Mouse (Mus musculus): Measurements from ENCODE around the gene Atp5d.

Atp5d gene

DNA sequence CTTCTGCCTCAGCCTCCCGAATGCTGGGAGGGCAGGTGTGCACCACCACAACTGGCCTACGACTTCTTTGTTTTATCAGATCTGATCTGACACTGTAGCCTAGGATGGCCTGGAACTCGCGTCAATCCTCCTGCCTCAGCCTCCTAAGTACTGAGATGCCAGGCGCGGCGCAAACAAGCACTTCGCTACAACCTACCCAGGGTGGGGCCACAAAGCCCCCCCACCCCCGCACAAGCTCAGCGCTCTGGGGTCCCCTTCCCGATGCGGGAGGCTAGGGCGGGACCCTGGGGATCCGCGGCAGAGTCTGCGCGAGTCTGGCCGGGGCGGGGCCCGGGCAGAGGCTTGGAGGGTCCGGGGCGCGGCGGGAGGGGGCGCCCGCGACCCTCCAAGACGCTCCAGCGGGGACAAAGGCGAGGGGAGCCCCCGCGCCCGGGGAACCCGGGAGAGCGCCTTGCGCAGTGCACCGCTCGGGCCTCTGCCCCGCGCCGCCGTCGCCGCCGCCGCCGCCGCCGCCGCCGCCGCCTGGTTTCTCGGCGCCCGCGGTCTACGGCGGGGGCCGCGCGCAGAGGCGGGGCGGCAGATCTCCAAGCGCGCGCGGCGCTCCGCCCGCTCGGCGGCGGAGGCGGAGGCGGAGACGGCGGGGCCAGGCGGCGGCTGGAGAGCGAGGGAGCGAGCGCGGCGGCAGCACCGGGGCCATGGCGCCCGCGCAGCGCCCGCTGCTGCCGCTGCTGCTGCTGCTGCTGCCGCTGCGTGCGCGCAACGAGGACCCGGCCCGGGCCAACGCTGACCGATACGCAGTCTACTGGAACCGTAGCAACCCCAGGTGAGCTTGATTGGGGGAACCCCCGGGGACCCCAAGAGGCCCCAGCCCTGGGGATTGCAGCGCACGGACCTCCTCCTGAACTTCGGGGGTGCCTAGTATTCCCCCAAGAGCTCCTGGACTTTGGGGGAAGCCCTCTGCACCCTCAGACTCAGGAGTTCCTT, 40.9 kb downstream of the Atp5d start, which contains the start of gene Efna2:
TSS of gene Efna2 (plus strand) at position 415 of the 984 bp plus-strand sequence.
- DNase-seq (ENCODE audit: low read depth, low spot score) = no peak

DNA sequence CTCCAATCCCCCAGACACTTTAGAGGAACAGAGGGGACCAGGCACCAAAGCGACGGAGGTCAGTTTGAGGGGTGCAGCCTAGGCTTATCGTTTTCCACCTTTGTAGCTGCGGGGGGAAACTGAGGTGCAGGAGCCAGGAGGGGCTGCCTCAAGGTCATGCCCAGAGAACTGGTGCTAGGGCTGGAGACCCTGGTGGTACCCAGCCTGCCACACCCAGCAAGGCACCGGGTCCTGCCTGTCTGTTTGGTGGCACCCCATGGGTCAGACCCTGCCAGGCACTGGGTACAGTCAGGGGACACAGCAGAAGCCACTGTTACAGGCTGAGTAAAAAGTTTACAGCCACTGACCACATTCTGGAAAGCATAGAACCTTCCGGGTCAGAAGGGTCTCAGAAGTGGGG, 41.9 kb downstream of the Atp5d start:
- no peak for DNase-seq (ENCODE audit: low read depth, low spot score)

DNA sequence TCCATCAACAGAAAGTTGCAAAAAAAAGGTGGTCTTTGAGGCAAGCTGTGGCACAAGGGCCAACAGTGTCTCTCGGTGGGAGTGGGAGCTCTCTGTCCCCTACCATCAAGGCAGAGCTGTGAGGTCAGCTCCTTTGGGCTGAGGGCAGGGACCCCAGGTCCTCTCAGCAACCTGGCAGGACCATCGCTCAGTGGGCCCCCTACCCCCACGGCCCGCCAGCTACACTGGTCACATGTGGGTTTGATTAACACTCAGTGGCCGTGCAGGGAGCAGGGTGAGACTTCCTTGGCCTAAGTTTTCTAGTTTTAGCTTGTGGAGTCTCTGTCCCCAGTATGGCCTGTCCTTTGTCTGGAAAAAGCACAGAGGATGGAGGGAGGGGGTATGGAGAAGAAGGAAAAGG, 42.4 kb downstream of the Atp5d start:
- DNase-seq (ENCODE audit: low read depth, low spot score) = no peak

DNA sequence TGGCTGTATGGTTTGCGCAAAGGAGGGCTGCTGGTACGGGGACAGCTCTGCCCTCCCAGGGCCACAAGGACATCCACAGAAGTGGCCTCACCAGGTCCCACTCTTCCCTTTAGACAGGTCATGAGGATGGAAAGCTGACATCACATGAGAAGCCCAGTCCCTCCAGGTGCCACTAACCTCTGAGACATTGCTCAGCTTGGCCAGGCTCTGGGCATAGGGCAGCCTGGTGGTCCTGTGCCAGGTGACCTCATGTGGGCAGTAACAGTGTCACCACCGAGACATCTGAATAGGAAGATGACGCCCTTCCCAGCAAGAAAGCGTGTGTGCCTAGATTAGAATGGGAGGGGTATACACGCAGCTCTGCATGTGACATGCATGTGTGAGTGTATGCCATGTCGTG, 44.1 kb downstream of the Atp5d start:
- DNase-seq (ENCODE audit: low read depth, low spot score) = no peak

DNA sequence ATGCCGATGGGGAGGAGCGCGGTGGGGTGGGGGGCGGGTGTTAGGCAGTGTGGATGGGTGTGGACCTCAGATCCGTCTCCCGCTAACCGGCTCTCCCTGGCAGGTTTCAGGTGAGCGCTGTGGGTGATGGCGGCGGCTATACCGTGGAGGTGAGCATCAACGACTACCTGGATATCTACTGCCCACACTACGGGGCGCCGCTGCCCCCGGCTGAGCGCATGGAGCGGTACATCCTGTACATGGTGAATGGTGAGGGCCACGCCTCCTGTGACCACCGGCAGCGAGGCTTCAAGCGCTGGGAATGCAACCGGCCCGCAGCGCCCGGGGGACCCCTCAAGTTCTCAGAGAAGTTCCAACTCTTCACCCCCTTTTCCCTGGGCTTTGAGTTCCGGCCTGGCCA, 48.2 kb downstream of the Atp5d start:
- no peak for DNase-seq (ENCODE audit: low read depth, low spot score)

DNA sequence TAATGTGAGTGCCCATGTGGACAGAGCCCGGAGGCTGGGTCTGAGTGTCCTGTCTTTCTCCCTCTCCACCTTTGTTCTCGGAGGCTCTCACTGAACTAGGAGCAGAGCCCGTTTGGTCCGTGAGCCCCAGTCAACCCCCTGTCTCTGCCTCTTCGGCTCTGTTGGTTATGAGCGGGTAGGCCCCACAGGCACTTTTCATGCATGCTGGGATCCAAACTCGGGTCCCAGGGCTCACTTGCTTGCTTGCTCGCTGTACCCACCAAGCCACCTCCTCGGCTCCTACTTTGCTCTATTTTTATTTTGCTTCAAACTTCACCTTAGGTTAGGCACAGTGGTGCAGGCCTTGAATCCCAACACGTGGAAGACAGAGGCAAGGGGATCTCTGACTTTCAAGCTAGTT, 49.3 kb downstream of the Atp5d start:
- no peak for DNase-seq (ENCODE audit: low read depth, low spot score)

DNA sequence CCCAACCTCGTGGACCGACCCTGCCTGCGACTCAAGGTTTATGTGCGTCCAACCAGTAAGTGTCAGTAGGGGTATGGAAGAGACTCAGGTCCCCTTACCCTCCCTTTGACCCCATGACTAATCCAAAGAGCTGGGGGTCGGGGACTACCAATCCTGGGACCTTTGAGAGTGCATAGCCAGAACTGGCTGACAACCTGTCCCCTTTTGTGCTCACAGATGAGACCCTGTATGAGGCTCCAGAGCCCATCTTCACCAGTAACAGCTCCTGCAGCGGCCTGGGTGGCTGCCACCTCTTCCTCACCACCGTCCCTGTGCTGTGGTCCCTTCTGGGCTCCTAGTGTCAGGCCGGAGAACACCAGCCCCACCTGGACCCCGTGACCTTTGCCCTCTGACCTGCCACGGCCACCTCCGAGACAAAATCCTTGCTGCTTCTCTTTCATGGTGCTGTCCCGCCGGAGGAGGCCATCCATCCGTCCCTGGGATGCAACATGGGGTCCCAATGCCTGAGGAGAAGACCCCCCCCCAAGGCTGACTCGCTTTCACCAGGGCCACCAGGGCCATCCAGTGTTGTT, 50.1 kb downstream of the Atp5d start:
- DNase-seq (ENCODE audit: low read depth, low spot score) = no peak

DNA sequence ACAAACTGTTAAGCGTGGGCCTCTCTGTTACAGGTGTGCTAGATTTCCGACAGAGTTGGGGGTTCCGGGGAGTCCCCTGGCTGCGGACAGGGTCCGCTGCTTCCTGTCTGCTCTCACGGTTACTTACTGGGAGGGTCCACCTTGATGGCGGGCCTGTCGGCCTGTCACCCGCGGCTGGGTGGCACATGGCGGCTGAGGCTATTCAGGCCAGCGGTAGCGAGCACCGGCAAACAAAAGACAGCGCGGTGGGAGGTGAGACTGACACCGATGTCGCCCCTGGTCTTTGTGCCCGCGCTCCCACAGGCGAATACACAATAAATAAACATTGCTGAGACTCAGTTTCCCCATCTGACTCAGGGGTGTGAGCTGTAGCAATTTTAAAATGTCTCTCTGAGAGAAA, 51.6 kb downstream of the Atp5d start:
- no peak for DNase-seq (ENCODE audit: low read depth, low spot score)

DNA sequence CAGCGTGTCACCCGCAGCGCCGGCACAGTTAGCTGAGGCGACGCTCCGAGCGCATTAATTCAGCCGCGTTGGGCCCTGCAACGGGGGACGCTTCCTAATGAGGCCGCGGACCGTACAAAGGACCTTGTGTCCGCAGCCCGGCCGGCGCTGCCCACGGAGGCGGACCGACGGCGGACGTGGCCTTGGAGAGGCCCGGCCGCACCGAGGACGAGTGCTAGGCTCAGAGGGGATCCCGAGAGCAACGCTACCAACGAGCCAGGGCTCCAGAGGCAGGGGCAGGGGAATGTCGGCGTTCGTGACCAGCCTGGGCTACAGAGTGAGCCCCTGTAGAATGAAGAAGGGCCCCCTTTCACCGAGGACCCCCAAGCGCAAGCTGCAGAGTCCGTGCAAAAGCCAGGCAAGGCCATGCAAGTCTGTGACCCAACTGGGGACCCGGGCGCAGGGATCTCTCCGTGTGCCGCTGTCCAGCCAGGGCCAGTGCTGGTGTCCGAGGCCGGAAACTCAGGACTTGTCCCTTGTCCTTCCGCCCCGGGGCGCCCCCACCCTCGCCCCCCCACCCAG, 52.1 kb downstream of the Atp5d start:
- DNase-seq (ENCODE audit: low read depth, low spot score) = no peak

DNA sequence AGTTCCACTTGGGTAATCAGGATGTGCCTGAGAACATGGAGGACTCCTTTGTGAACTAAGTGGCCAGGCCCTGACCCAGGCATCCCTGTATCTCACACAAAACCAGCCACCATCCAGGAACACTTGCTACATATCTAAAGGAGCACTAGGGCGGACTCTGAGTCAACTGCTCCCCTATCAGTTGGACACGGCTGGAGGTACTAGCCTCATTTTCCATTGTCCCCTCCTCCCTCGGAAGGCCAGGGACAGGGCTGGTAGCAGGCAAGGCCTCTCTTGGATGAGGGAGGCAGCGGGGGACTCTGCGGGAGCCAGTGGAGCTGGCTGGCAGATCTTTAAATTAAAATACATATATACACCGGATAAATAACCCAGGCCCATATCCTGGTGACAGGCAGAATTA, 55.5 kb downstream of the Atp5d start:
- no peak for DNase-seq (ENCODE audit: low read depth, low spot score)

DNA sequence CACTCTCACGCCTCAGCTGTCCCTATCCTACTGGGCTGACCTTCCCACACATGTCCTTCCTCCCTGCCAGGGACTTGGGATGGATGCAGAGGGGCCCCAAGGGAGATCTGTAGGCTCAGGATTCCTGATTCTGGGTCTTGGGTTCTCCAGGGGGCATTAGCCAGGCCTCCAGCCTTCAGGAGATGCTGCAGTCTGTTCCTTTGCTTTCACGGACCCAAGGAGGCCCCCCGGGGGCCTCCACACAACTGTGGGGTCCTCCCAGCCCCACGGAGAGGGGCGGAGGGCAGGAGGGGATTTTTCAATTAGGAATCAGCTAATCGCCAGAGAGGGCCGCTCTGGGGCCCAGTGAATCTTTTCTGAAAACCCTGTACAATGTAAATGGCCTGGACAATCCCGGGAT, 56.0 kb downstream of the Atp5d start:
- no peak for DNase-seq (ENCODE audit: low read depth, low spot score)
